Mouse (Mus musculus): ENCODE data around the gene Cyb561d1.

Cyb561d1 gene

GRCm38 (mm10) chr3:108166486-108167211 is 34.4 kb downstream of the Cyb561d1 start:
- DNase-seq, result peak; percentile 28

- DNase-seq, result no peak
These were observed 35.3 kb downstream of the Cyb561d1 start for GRCm38 (mm10) chr3:108165532-108166315.

GRCm38 (mm10) chr3:108164807-108165206 is 36.2 kb downstream of the Cyb561d1 start:
- peak; percentile 84 for DNase-seq

GRCm38 (mm10) chr3:108164091-108164490 is 36.9 kb downstream of the Cyb561d1 start:
- no peak for DNase-seq

- no peak for DNase-seq
These were observed 42.5 kb downstream of the Cyb561d1 start for GRCm38 (mm10) chr3:108158383-108159037.

- no peak for DNase-seq
These were observed 46.4 kb downstream of the Cyb561d1 start, which contains the start of gene Gpr61 for GRCm38 (mm10) chr3:108154656-108155055. Gpr61 (minus strand) TSS chr3:108154882.

- no peak for DNase-seq
These were observed 48.7 kb downstream of the Cyb561d1 start for GRCm38 (mm10) chr3:108152290-108152689.

GRCm38 (mm10) chr3:108147386-108148235 is 53.4 kb downstream of the Cyb561d1 start:
- peak; percentile 91 for DNase-seq

- no peak for DNase-seq
These were observed 54.3 kb downstream of the Cyb561d1 start for GRCm38 (mm10) chr3:108146671-108147070.

Data from kidney, adult 18-20 months (tissue).